Mouse (Mus musculus) MEL (cell line): ENCODE results near the gene Gm9999. TPM values are rescaled to one million over a fixed set of nuclear protein-coding genes. Genes with fewer than 3 reads are reported as not detected.
A peak's percentile ranks its signal among the peaks of the same experiment; 100 is the strongest.

Experiments used
- DNase-seq: peaks from one replicate; pipeline ENCODE4 v3.0.0; 2011; ENCODE audit warnings: low read depth, low spot score
- H3K27ac ChIP-seq: 2 replicates; pipeline ENCODE4 v1.5.1; 2012; ENCODE audit warnings: low read depth, mild to moderate bottlenecking, control low read depth, low read length, moderate library complexity; ENCODE audit not compliant: control insufficient read depth
- H3K27me3 ChIP-seq, 2 experiments: fragments of 150-350 bp in 1 of 2; sonication (generic) in 1 of 2; 2 replicates each; pipeline ENCODE4 v1.6.1; 2012; ENCODE audit warnings: low read length in 2 of 2, mild to moderate bottlenecking in 2 of 2, improper control_type of control experiment in 1 of 2, moderate library complexity in 1 of 2; ENCODE audit not compliant: insufficient read depth in 2 of 2, control insufficient read depth in 1 of 2
- H3K36me3 ChIP-seq, 2 experiments: 2 replicates each; pipeline ENCODE4 v1.6.1; 2012 to 2014; ENCODE audit warnings: low read length in 2 of 2, improper control_type of control experiment in 1 of 2, inconsistent platforms in 1 of 2, mild to moderate bottlenecking in 1 of 2; ENCODE audit not compliant: insufficient read depth in 2 of 2, control insufficient read depth in 1 of 2
- H3K4me1 ChIP-seq, 2 experiments: fragments of 150-350 bp in 1 of 2; sonication (generic) in 1 of 2; 2 replicates each; pipeline ENCODE4 v1.6.1; 2012; ENCODE audit warnings: low read length in 2 of 2, improper control_type of control experiment in 1 of 2, mild to moderate bottlenecking in 1 of 2; ENCODE audit not compliant: insufficient read depth in 2 of 2, control insufficient read depth in 1 of 2
- H3K4me3 ChIP-seq, 2 experiments: fragments of 150-350 bp in 1 of 2; sonication (generic) in 1 of 2; 2 replicates each; pipeline ENCODE4 v1.5.1; 2012; ENCODE audit warnings: low read depth in 2 of 2, low read length in 2 of 2, mild to moderate bottlenecking in 2 of 2, moderate library complexity in 2 of 2, control low read depth in 1 of 2, improper control_type of control experiment in 1 of 2; ENCODE audit not compliant: control insufficient read depth in 1 of 2, insufficient read depth in 1 of 2
- H3K79me2 ChIP-seq: 2 replicates; pipeline ENCODE4 v1.6.1; 2012; ENCODE audit warnings: mild to moderate bottlenecking, low read length, moderate library complexity; ENCODE audit not compliant: control insufficient read depth, poor library complexity, insufficient read depth
- H3K9ac ChIP-seq: 2 replicates; pipeline ENCODE4 v1.6.1; 2012; ENCODE audit warnings: low read depth, mild to moderate bottlenecking, control low read depth, low read length, moderate library complexity; ENCODE audit not compliant: control insufficient read depth, poor library complexity, severe bottlenecking
- H3K9me3 ChIP-seq: fragments of 150-350 bp; sonication (generic); replicated peaks from 2 replicates; pipeline ENCODE4 v1.6.1; 2012; ENCODE audit warnings: mild to moderate bottlenecking, low read length, improper control_type of control experiment, moderate library complexity; ENCODE audit not compliant: insufficient read depth
- BHLHE40 ChIP-seq: IDR thresholded peaks from 2 replicates; pipeline ENCODE4 v1.6.1; 2012; ENCODE audit warnings: low read depth, mild to moderate bottlenecking, inconsistent platforms, low read length, improper control_type of control experiment, borderline replicate concordance
- CHD1 ChIP-seq: IDR thresholded peaks from 2 replicates; pipeline ENCODE4 v1.6.1; 2012; ENCODE audit warnings: low read depth, mild to moderate bottlenecking, inconsistent platforms, low read length, improper control_type of control experiment
- CTCF ChIP-seq, 3 experiments: IDR thresholded peaks in 2 of 3; conservative IDR thresholded peaks in 1 of 3; 2 replicates each; pipeline ENCODE4 v1.5.1; 2011 to 2012; ENCODE audit warnings: low read length in 3 of 3, low read depth in 2 of 3, mild to moderate bottlenecking in 2 of 3, improper control_type of control experiment in 1 of 3, inconsistent platforms in 1 of 3, mixed read lengths in 1 of 3, moderate library complexity in 1 of 3; ENCODE audit not compliant: control insufficient read depth in 1 of 3, insufficient read depth in 1 of 3, poor library complexity in 1 of 3, severe bottlenecking in 1 of 3
- E2F4 ChIP-seq: IDR thresholded peaks from 2 replicates; pipeline ENCODE4 v1.6.1; 2011; ENCODE audit warnings: low read depth, low read length, improper control_type of control experiment, borderline replicate concordance
- ELF1 ChIP-seq: IDR thresholded peaks from 2 replicates; pipeline ENCODE4 v1.6.1; 2014; ENCODE audit warnings: low read depth, mild to moderate bottlenecking, inconsistent platforms, low read length, improper control_type of control experiment, moderate library complexity
- EP300 ChIP-seq, 2 experiments: IDR thresholded peaks; 2 replicates each; pipeline ENCODE4 v1.6.1; 2011; ENCODE audit warnings: improper control_type of control experiment in 2 of 2, low read length in 2 of 2, low read depth in 1 of 2, mild to moderate bottlenecking in 1 of 2
- ETS1 ChIP-seq: IDR thresholded peaks from 2 replicates; pipeline ENCODE4 v1.6.1; 2012; ENCODE audit warnings: low read depth, mild to moderate bottlenecking, inconsistent platforms, low read length, improper control_type of control experiment, moderate library complexity
- GABPA ChIP-seq: IDR thresholded peaks from 2 replicates; pipeline ENCODE4 v1.6.1; 2012; ENCODE audit warnings: low read depth, mild to moderate bottlenecking, inconsistent platforms, low read length, improper control_type of control experiment, moderate library complexity
- GATA1 ChIP-seq: IDR thresholded peaks from 2 replicates; pipeline ENCODE4 v1.6.1; 2011; ENCODE audit warnings: low read depth, low read length, improper control_type of control experiment
- HCFC1 ChIP-seq: IDR thresholded peaks from 2 replicates; pipeline ENCODE4 v1.6.1; 2012; ENCODE audit warnings: low read depth, mild to moderate bottlenecking, inconsistent platforms, low read length, improper control_type of control experiment, moderate library complexity
- KAT2A ChIP-seq: conservative IDR thresholded peaks from 2 replicates; pipeline ENCODE4 v1.6.1; 2012; ENCODE audit warnings: low read depth, low read length, improper control_type of control experiment, inconsistent platforms
- MAFK ChIP-seq: IDR thresholded peaks from 2 replicates; pipeline ENCODE4 v1.6.1; 2011; ENCODE audit warnings: low read depth, mild to moderate bottlenecking, low read length, improper control_type of control experiment, borderline replicate concordance
- MAX ChIP-seq: IDR thresholded peaks from 2 replicates; pipeline ENCODE4 v1.6.1; 2011; ENCODE audit warnings: low read length, improper control_type of control experiment
- MAZ ChIP-seq: IDR thresholded peaks from 2 replicates; pipeline ENCODE4 v1.6.1; 2012; ENCODE audit warnings: low read depth, mild to moderate bottlenecking, inconsistent platforms, low read length, improper control_type of control experiment
- MEF2A ChIP-seq: IDR thresholded peaks from 2 replicates; pipeline ENCODE4 v1.6.1; 2014; ENCODE audit warnings: low read depth, mild to moderate bottlenecking, inconsistent platforms, low read length, improper control_type of control experiment; ENCODE audit not compliant: poor library complexity, insufficient replicate concordance, severe bottlenecking; ENCODE audit errors: extremely low read depth
- MYB ChIP-seq: IDR thresholded peaks from 2 replicates; pipeline ENCODE4 v1.6.1; 2011; ENCODE audit warnings: mild to moderate bottlenecking, low read depth, low read length, improper control_type of control experiment
- MYC ChIP-seq: IDR thresholded peaks from 2 replicates; pipeline ENCODE4 v1.6.1; 2011; ENCODE audit warnings: low read depth, mild to moderate bottlenecking, low read length, improper control_type of control experiment, moderate library complexity
- NELFE ChIP-seq: IDR thresholded peaks from 2 replicates; pipeline ENCODE4 v1.6.1; 2011; ENCODE audit warnings: low read depth, low read length, improper control_type of control experiment
- POLR2A ChIP-seq, 2 experiments: IDR thresholded peaks; 2 replicates each; pipeline ENCODE4 v1.6.1; 2011 to 2012; ENCODE audit warnings: low read length in 2 of 2, mild to moderate bottlenecking in 2 of 2, control low read depth in 1 of 2, improper control_type of control experiment in 1 of 2, low read depth in 1 of 2, moderate library complexity in 1 of 2; ENCODE audit not compliant: control insufficient read depth in 1 of 2, insufficient read depth in 1 of 2, poor library complexity in 1 of 2
- POLR2AphosphoS2 ChIP-seq: IDR thresholded peaks from 2 replicates; pipeline ENCODE4 v1.6.1; 2011; ENCODE audit warnings: low read length, improper control_type of control experiment
- RAD21 ChIP-seq: IDR thresholded peaks from 2 replicates; pipeline ENCODE4 v1.6.1; 2011; ENCODE audit warnings: mild to moderate bottlenecking, low read depth, low read length, improper control_type of control experiment
- RCOR1 ChIP-seq: IDR thresholded peaks from 2 replicates; pipeline ENCODE4 v1.6.1; 2012; ENCODE audit warnings: low read depth, mild to moderate bottlenecking, inconsistent platforms, low read length, improper control_type of control experiment
- SMC3 ChIP-seq: IDR thresholded peaks from 2 replicates; pipeline ENCODE4 v1.6.1; 2011; ENCODE audit warnings: low read depth, low read length, improper control_type of control experiment
- TAL1 ChIP-seq: IDR thresholded peaks from 2 replicates; pipeline ENCODE4 v1.6.1; 2012; ENCODE audit warnings: mild to moderate bottlenecking, inconsistent platforms, low read length, moderate library complexity, mixed read lengths
- TBP ChIP-seq: IDR thresholded peaks from 2 replicates; pipeline ENCODE4 v1.8.0; 2011; ENCODE audit warnings: low read depth, low read length, improper control_type of control experiment
- TCF12 ChIP-seq: IDR thresholded peaks from 2 replicates; pipeline ENCODE4 v1.6.1; 2014; ENCODE audit warnings: low read depth, mild to moderate bottlenecking, inconsistent platforms, low read length, improper control_type of control experiment, moderate library complexity
- UBTF ChIP-seq: IDR thresholded peaks from 2 replicates; pipeline ENCODE4 v1.6.1; 2012; ENCODE audit warnings: low read depth, mild to moderate bottlenecking, inconsistent platforms, low read length, improper control_type of control experiment, moderate library complexity, borderline replicate concordance; ENCODE audit not compliant: insufficient read depth
- USF1 ChIP-seq: IDR thresholded peaks from 2 replicates; pipeline ENCODE4 v1.6.1; 2014; ENCODE audit warnings: low read depth, mild to moderate bottlenecking, inconsistent platforms, low read length, improper control_type of control experiment, moderate library complexity
- USF2 ChIP-seq, 2 experiments: IDR thresholded peaks; 2 replicates each; pipeline ENCODE4 v1.6.1; 2011 to 2012; ENCODE audit warnings: improper control_type of control experiment in 2 of 2, low read length in 2 of 2, borderline replicate concordance in 1 of 2, inconsistent platforms in 1 of 2, low read depth in 1 of 2, mild to moderate bottlenecking in 1 of 2; ENCODE audit not compliant: insufficient read depth in 1 of 2
- ZC3H11A ChIP-seq: IDR thresholded peaks from 2 replicates; pipeline ENCODE4 v1.6.1; 2012; ENCODE audit warnings: low read depth, mild to moderate bottlenecking, inconsistent platforms, low read length, improper control_type of control experiment
- ZKSCAN1 ChIP-seq: IDR thresholded peaks from 2 replicates; pipeline ENCODE4 v1.6.1; 2012; ENCODE audit warnings: low read depth, mild to moderate bottlenecking, inconsistent platforms, low read length, improper control_type of control experiment, moderate library complexity
- ZMIZ1 ChIP-seq: IDR thresholded peaks from 2 replicates; pipeline ENCODE4 v1.6.1; 2012; ENCODE audit warnings: low read depth, mild to moderate bottlenecking, inconsistent platforms, low read length, improper control_type of control experiment, moderate library complexity
- polyA plus RNA-seq, 2 experiments: library from polyadenylated mRNA; stranded (reverse) in 1 of 2; unstranded in 1 of 2; fragments of >175 nt in 1 of 2; fragments of >200 nt in 1 of 2; gene quantifications; 2 replicates each; pipeline versions ENCODE4 v1.2.1 to v1.2.4; 2012; ENCODE audit warnings: low replicate concordance in 2 of 2, low read depth in 1 of 2; ENCODE audit not compliant: insufficient read length in 2 of 2, insufficient read depth in 1 of 2, missing spikeins in 1 of 2
- total RNA-seq: library from RNA; depleted of rRNA; stranded (reverse); fragments of 300-350 nt; gene quantifications from 2 replicates; pipeline ENCODE4 v1.2.3, GENCODE M21; 2012

Gm9999 gene
- total and polyA plus RNA-seq, 3 experiments: not detected

GRCm38 (mm10) chr7:47022482-47022881 is 39.1 kb downstream of the Gm9999 start:
- peak; percentile 45 for DNase-seq
- TF ChIP-seq TCF12 (peak; percentile 24; the same call in 1 of the 2 replicates), RCOR1 (no peak), MAX (no peak), TAL1 (peak; percentile 44)
- Histone ChIP-seq H3K4me1 (no peaks in the 10 kb centered on the region), H3K27me3 (no peaks in the 10 kb centered on the region), H3K36me3 (no peaks in the 10 kb centered on the region), H3K4me3 (no peak overlapping the region), H3K9me3 (no peaks in the 10 kb centered on the region), H3K79me2 (no peaks in the 10 kb centered on the region), H3K27ac (no peak overlapping the region), H3K9ac (no peak overlapping the region)

- Histone ChIP-seq H3K79me2 (no peaks in the 10 kb centered on the region), H3K4me1 (no peaks in the 10 kb centered on the region), H3K9ac (no peak overlapping the region), H3K27me3 (no peaks in the 10 kb centered on the region), H3K27ac (no peak overlapping the region), H3K9me3 (no peaks in the 10 kb centered on the region), H3K4me3 (no peak overlapping the region), H3K36me3 (no peaks in the 10 kb centered on the region)
- peak; percentile 77 for DNase-seq
- TF ChIP-seq MAZ (no peak), USF2 (IDR thresholded peaks at IDR 0.05; ENCODE audit: borderline replicate concordance in 1 of 2, insufficient read depth in 1 of 2, low read depth in 1 of 2, low read length in 2 of 2) (no peak), ETS1 (no peak), GATA1 (no peak), ZKSCAN1 (no peak), HCFC1 (no peak), NELFE (no peak), TBP (no peak), KAT2A (no peak), SMC3 (peak; percentile 90), TAL1 (no peak), CHD1 (no peak), ZC3H11A (peak; percentile 77), RAD21 (peak; percentile 92), MAFK (no peak), EP300 (IDR thresholded peaks at IDR 0.05; ENCODE audit: low read depth in 1 of 2, low read length in 2 of 2) (no peak), RCOR1 (no peak), MEF2A (no peak), TCF12 (no peak), MYC (no peak), BHLHE40 (0 out of 2 replicates have a peak, but pooled peaks have one; percentile 5), ZMIZ1 (no peak), POLR2AphosphoS2 (no peak), GABPA (no peak), CTCF (IDR thresholded peaks at IDR 0.05 in 2 of 3, conservative IDR thresholded peaks at IDR 0.05 in 1 of 3; ENCODE audit: control insufficient read depth in 1 of 3, insufficient read depth in 1 of 3, low read depth in 2 of 3, low read length in 3 of 3, poor library complexity in 1 of 3, severe bottlenecking in 1 of 3) (peak; percentile 91 to 93 (median 93)), ELF1 (no peak), MYB (no peak), UBTF (no peak), POLR2A (IDR thresholded peaks at IDR 0.05; ENCODE audit: control insufficient read depth in 1 of 2, insufficient read depth in 1 of 2, low read depth in 1 of 2, low read length in 2 of 2, poor library complexity in 1 of 2) (no peak), E2F4 (no peak), USF1 (no peak)
Measured at GRCm38 (mm10) chr7:47023530-47023929, 40.1 kb downstream of the Gm9999 start.
